Mouse (Mus musculus) limb, embryonic 14.5 days (tissue): ENCODE data around the gene Zscan29. TPM values are rescaled to one million over a fixed set of nuclear protein-coding genes. Genes with fewer than 3 reads are reported as not detected.

Experiments
- ATAC-seq: fragments of 200-750 bp; cut with Nextera tagmentation; 2 replicates; pipeline ENCODE4 v1.8.0; 2017; ENCODE audit warnings: low read depth, moderate number of reproducible peaks, moderate TSS enrichment; ENCODE audit not compliant: low FRiP score
- DNase-seq: peaks from one replicate; pipeline ENCODE4 v3.0.0-alpha.2; 2015; ENCODE audit warnings: low spot score
- H3K27ac ChIP-seq: fragments of 300-500 bp; sonication (generic); replicated peaks from 2 replicates; pipeline ENCODE4 v1.5.1; 2014; ENCODE audit warnings: low read depth, mild to moderate bottlenecking, low read length, moderate library complexity, mixed read lengths
- H3K27me3 ChIP-seq: fragments of 300-500 bp; sonication (generic); 2 replicates; pipeline ENCODE4 v1.6.1; 2014; ENCODE audit warnings: low read length, mixed read lengths; ENCODE audit not compliant: control insufficient read depth, insufficient read depth
- H3K36me3 ChIP-seq: fragments of 300-500 bp; sonication (generic); 2 replicates; pipeline ENCODE4 v1.6.1; 2014; ENCODE audit warnings: mild to moderate bottlenecking, low read length, moderate library complexity, mixed read lengths; ENCODE audit not compliant: control insufficient read depth, insufficient read depth
- H3K4me1 ChIP-seq: fragments of 300-500 bp; sonication (generic); 2 replicates; pipeline ENCODE4 v1.6.1; 2014; ENCODE audit warnings: antibody characterized with exemption, low read length, mixed read lengths; ENCODE audit not compliant: control insufficient read depth, insufficient read depth
- H3K4me2 ChIP-seq: fragments of 300-500 bp; sonication (generic); replicated peaks from 2 replicates; pipeline ENCODE4 v1.6.1; 2014; ENCODE audit warnings: low read depth, mild to moderate bottlenecking, low read length, moderate library complexity; ENCODE audit not compliant: severe bottlenecking
- H3K4me3 ChIP-seq: fragments of 300-500 bp; sonication (generic); replicated peaks from 2 replicates; pipeline ENCODE4 v1.5.1; 2014; ENCODE audit warnings: low read length
- H3K9ac ChIP-seq: fragments of 300-500 bp; sonication (generic); 2 replicates; pipeline ENCODE4 v1.6.1; 2014; ENCODE audit warnings: mild to moderate bottlenecking, low read depth, low read length, moderate library complexity; ENCODE audit not compliant: severe bottlenecking
- H3K9me3 ChIP-seq: fragments of 300-500 bp; sonication (generic); 2 replicates; pipeline ENCODE4 v1.6.1; 2016; ENCODE audit warnings: low read length; ENCODE audit not compliant: control insufficient read depth
- POLR2A ChIP-seq: fragments of 200-500 bp; IDR thresholded peaks from 2 replicates; pipeline ENCODE4 v1.8.0; 2012; ENCODE audit warnings: inconsistent platforms, mild to moderate bottlenecking, moderate library complexity, borderline replicate concordance; ENCODE audit not compliant: insufficient read depth, insufficient read length; ENCODE audit errors: extremely low read depth
- WGBS: fragments of 180-500 bp; shearing (Covaris S2); extraction: QIAGEN DNeasy Blood & Tissue Kit; methylation state at CpG from one replicate; pipeline ENCODE4 v1.1.7; 2014; 5-methylcytosine and 5-hydroxymethylcytosine counted together
- polyA plus RNA-seq, 2 experiments: library from polyadenylated mRNA; depleted of rRNA in 1 of 2; stranded (reverse) in 1 of 2; unstranded in 1 of 2; fragments of >200 nt; fragmentation: Nextera tagmentation in 1 of 2; extraction: Ambion mirVana in 1 of 2; gene quantifications; 2 replicates each; pipeline versions ENCODE4 v1.2.1 to v1.2.3; 2012 to 2014

Zscan29 gene
- polyA plus RNA-seq, 2 experiments: 7.2 to 9.2 TPM

GRCm38 (mm10) chr2:121195466-121195865 lies 24.5 kb upstream of the Zscan29 start:
- Histone ChIP-seq H3K4me2 (no peak overlapping the region), H3K36me3 (peaks cover 97% of the 10 kb centered on the region), H3K9me3 (no peaks in the 10 kb centered on the region), H3K9ac (no peak overlapping the region), H3K27ac (no peak overlapping the region), H3K27me3 (no peaks in the 10 kb centered on the region), H3K4me1 (no peaks in the 10 kb centered on the region), H3K4me3 (no peak overlapping the region)
- TF ChIP-seq POLR2A: no peak
- ATAC-seq (no peak), DNase-seq (no peak)
- WGBS: 91% methylated on average over 9 of the region's 9 CpGs

GRCm38 (mm10) chr2:121188530-121188929 lies 17.6 kb upstream of the Zscan29 start:
- peaks cover 92% of the 10 kb centered on the region for H3K36me3 ChIP-seq
- DNase-seq: no peak
- no peaks in the 10 kb centered on the region for H3K9me3 ChIP-seq
- no peak overlapping the region for H3K4me2 ChIP-seq
- WGBS: 46% methylated on average over 1 of the region's 1 CpGs
- H3K4me1 ChIP-seq: no peaks in the 10 kb centered on the region
- no peaks in the 10 kb centered on the region for H3K27me3 ChIP-seq
- no peak for ATAC-seq
- no peak overlapping the region for H3K9ac ChIP-seq
- no peak for TF ChIP-seq POLR2A
- H3K27ac ChIP-seq: no peak overlapping the region
- H3K4me3 ChIP-seq: no peak overlapping the region

GRCm38 (mm10) chr2:121184142-121184541 lies 13.2 kb upstream of the Zscan29 start:
- Histone ChIP-seq H3K27me3 (no peaks in the 10 kb centered on the region), H3K4me3 (no peak overlapping the region), H3K9me3 (no peaks in the 10 kb centered on the region), H3K4me2 (no peak overlapping the region), H3K9ac (no peak overlapping the region), H3K27ac (no peak overlapping the region), H3K36me3 (peaks cover 78% of the 10 kb centered on the region), H3K4me1 (no peaks in the 10 kb centered on the region)
- 96% methylated on average over 7 of the region's 7 CpGs for WGBS
- no peak for TF ChIP-seq POLR2A
- ATAC-seq (no peak), DNase-seq (no peak)

- Histone ChIP-seq H3K27ac (no peak overlapping the region), H3K4me1 (no peaks in the 10 kb centered on the region), H3K4me3 (no peak overlapping the region), H3K27me3 (no peaks in the 10 kb centered on the region), H3K9ac (no peak overlapping the region), H3K4me2 (no peak overlapping the region), H3K36me3 (peaks cover 78% of the 10 kb centered on the region), H3K9me3 (no peaks in the 10 kb centered on the region)
- WGBS: 90% methylated on average over 5 of the region's 5 CpGs
- no peak for DNase-seq
- no peak for TF ChIP-seq POLR2A
- no peak for ATAC-seq
Observed at GRCm38 (mm10) chr2:121183431-121183830, 12.5 kb upstream of the Zscan29 start.

- ATAC-seq (no peak), DNase-seq (no peak)
- H3K4me1 ChIP-seq: no peaks in the 10 kb centered on the region
- no peak overlapping the region for H3K4me2 ChIP-seq
- H3K27me3 ChIP-seq: no peaks in the 10 kb centered on the region
- WGBS: 86% methylated on average over 3 of the region's 3 CpGs
- no peak overlapping the region for H3K4me3 ChIP-seq
- no peak for TF ChIP-seq POLR2A
- H3K9ac ChIP-seq: no peak overlapping the region
- no peaks in the 10 kb centered on the region for H3K9me3 ChIP-seq
- H3K27ac ChIP-seq: no peak overlapping the region
- H3K36me3 ChIP-seq: peaks cover 82% of the 10 kb centered on the region
Observed at GRCm38 (mm10) chr2:121178828-121179479, 8.0 kb upstream of the Zscan29 start.
